Mouse (Mus musculus): ENCODE measurements around the gene Adamtsl5. TPM values are rescaled to one million over a fixed set of nuclear protein-coding genes. Genes with fewer than 3 reads are reported as not detected.

The Adamtsl5 gene
- polyA plus RNA-seq, 1 experiment from 2014 or later, result 0.18 TPM

GRCm38 (mm10) chr10:80297526-80298133 is 50.6 kb downstream of the Adamtsl5 start:
- Histone ChIP-seq H3K4me2 (peak overlapping the region; percentile 86), H3K36me3 (ENCODE audit: poor library complexity, severe bottlenecking) (peaks cover 32% of the 10 kb centered on the region), H3K27ac (peak overlapping the region; percentile 98; the same call in 1 of the 2 replicates), H3K4me1 (peaks cover 93% of the 10 kb centered on the region), H3K4me3 (peak overlapping the region; percentile 73; the same call in 1 of the 2 replicates), H3K9ac (peak overlapping the region; percentile 99), H3K27me3 (no peaks in the 10 kb centered on the region), H3K9me3 (replicated peaks) (no peaks in the 10 kb centered on the region)
- WGBS, result 73% methylated on average over 8 of the region's 8 CpGs
- no peak for ATAC-seq

DNA sequence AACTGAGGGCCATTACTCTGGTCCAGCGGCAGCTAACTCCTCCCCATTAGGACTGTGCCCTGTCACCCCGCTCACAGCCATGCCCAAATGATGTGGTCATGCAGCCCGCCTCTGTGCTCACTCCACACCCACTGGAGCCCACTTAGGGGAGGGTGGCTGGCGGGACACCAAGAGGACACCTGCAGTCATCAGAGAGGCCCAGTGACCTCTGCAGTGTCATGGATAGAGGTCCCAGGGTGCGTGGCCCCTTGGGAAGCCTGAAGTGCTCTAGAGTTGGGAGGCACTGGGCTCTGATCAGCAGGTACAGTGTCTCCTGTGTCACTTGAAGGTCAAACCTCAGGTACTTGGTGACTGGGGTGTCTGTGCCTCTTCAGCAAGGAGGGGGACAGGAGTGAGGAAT is 51.4 kb downstream of the Adamtsl5 start:
- no peaks in the 10 kb centered on the region for H3K9me3 ChIP-seq (replicated peaks)
- H3K4me3 ChIP-seq, result peak overlapping the region; percentile 73
- ATAC-seq, result no peak
- WGBS, result 79% methylated on average over 5 of the region's 5 CpGs
- H3K27me3 ChIP-seq, result no peaks in the 10 kb centered on the region
- H3K36me3 ChIP-seq (ENCODE audit: poor library complexity, severe bottlenecking), result peaks cover 24% of the 10 kb centered on the region
- peak overlapping the region; percentile 90 for H3K27ac ChIP-seq
- H3K4me2 ChIP-seq, result peak overlapping the region; percentile 86
- H3K9ac ChIP-seq, result peak overlapping the region; percentile 99
- H3K4me1 ChIP-seq, result peaks cover 88% of the 10 kb centered on the region

GRCm38 (mm10) chr10:80295618-80296425 is 52.4 kb downstream of the Adamtsl5 start, which contains the start of gene Apc2:
Gene Apc2 (plus strand): TSS chr10:80295977.
- H3K27ac ChIP-seq, result peak within 1 kb of the TSS; percentile 90
- peaks cover 20% of the 10 kb centered on the region for H3K36me3 ChIP-seq (ENCODE audit: poor library complexity, severe bottlenecking)
- peak; percentile 39 for ATAC-seq
- H3K4me2 ChIP-seq, result peak within 1 kb of the TSS; percentile 86
- H3K4me1 ChIP-seq, result peaks cover 80% of the 10 kb centered on the region
- H3K9me3 ChIP-seq (replicated peaks), result no peaks in the 10 kb centered on the region
- H3K9ac ChIP-seq, result peak within 1 kb of the TSS; percentile 99
- under 1% methylated on average over 26 of the region's 26 CpGs for WGBS
- no peaks in the 10 kb centered on the region for H3K27me3 ChIP-seq
- H3K4me3 ChIP-seq, result peak within 1 kb of the TSS; percentile 73

GRCm38 (mm10) chr10:80294788-80295303 is 53.4 kb downstream of the Adamtsl5 start:
- peaks cover 70% of the 10 kb centered on the region for H3K4me1 ChIP-seq
- no peaks in the 10 kb centered on the region for H3K9me3 ChIP-seq (replicated peaks)
- WGBS, result 45% methylated on average over 7 of the region's 7 CpGs
- ATAC-seq, result no peak
- 0 out of 2 replicates have a peak overlapping the region, but pooled peaks have one; percentile 86 for H3K4me2 ChIP-seq
- H3K27me3 ChIP-seq, result no peaks in the 10 kb centered on the region
- peaks cover 20% of the 10 kb centered on the region for H3K36me3 ChIP-seq (ENCODE audit: poor library complexity, severe bottlenecking)
- H3K9ac ChIP-seq, result peak overlapping the region; percentile 99; the same call in 1 of the 2 replicates
- H3K4me3 ChIP-seq, result no peak overlapping the region
- H3K27ac ChIP-seq, result peak overlapping the region; percentile 90; the same call in 1 of the 2 replicates

- peaks cover 21% of the 10 kb centered on the region for H3K36me3 ChIP-seq (ENCODE audit: poor library complexity, severe bottlenecking)
- H3K9ac ChIP-seq, result peak overlapping the region; percentile 99
- WGBS, result 79% methylated on average over 4 of the region's 4 CpGs
- no peak overlapping the region for H3K4me3 ChIP-seq
- no peak for ATAC-seq
- no peaks in the 10 kb centered on the region for H3K27me3 ChIP-seq
- peaks cover 65% of the 10 kb centered on the region for H3K4me1 ChIP-seq
- 0 out of 2 replicates have a peak overlapping the region, but pooled peaks have one; percentile 80 for H3K4me2 ChIP-seq
- H3K9me3 ChIP-seq (replicated peaks), result no peaks in the 10 kb centered on the region
- H3K27ac ChIP-seq, result no peak overlapping the region
Measured at GRCm38 (mm10) chr10:80294311-80294710, 53.9 kb downstream of the Adamtsl5 start.

GRCm38 (mm10) chr10:80293325-80293724 is 54.9 kb downstream of the Adamtsl5 start:
- no peak for ATAC-seq
- peaks cover 60% of the 10 kb centered on the region for H3K4me1 ChIP-seq
- 25% methylated on average over 14 of the region's 14 CpGs for WGBS

DNA sequence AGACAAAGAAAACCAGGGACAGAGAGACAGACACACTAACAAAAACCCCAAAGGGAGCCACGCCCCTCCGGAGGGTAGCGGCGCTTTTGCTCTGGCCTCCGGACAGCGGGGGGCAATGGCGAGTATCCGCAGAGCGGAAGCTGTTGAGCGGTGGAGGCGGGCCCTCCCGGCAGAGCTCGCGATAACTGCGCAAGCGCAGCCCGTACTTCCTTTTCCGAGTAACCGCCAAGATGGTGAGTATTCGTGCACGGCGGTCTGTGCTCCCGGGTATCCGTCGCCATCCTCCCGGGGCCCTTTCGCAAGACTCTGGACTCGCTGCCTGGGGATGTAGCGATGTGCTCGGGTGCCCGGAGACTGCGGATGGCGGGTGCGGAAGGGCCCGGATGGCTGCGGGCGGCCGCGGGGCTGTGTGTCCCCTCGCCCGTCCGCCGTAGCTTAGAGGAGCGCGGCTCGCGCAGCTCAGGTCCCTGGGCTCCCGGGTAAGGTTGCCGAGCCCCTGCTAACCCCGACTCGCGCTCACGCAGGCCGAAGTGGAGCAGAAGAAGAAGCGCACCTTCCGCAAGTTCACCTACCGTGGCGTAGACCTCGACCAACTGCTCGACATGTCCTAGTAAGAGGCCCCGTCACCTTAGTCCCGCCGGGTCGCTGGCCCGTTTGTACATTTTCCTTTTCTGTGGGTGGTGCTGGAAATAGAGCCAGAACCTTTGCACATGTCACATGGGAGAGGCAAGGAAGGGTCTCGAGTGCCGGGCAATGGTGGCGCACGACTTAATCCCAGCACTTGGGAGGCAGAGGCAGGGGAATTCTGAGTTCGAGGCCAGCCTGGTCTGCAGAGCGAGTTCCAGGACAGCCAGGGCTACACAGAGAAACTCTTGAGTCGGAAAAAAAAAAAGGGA is 55.7 kb downstream of the Adamtsl5 start, which contains the start of gene Rps15:
TSS of gene Rps15 (plus strand) at position 203 of the 896 bp plus-strand sequence.
- peak within 1 kb of the TSS; percentile 91 for H3K4me3 ChIP-seq
- peaks cover 51% of the 10 kb centered on the region for H3K4me1 ChIP-seq
- H3K36me3 ChIP-seq (ENCODE audit: poor library complexity, severe bottlenecking), result peaks cover 38% of the 10 kb centered on the region
- peak; percentile 81 for ATAC-seq
- H3K9ac ChIP-seq, result peak within 1 kb of the TSS; percentile 99
- peak within 1 kb of the TSS; percentile 93 for H3K27ac ChIP-seq
- 0% methylated on average over 72 of the region's 72 CpGs for WGBS
- H3K4me2 ChIP-seq, result peak within 1 kb of the TSS; percentile 80
- H3K9me3 ChIP-seq (replicated peaks), result no peaks in the 10 kb centered on the region
- H3K27me3 ChIP-seq, result no peaks in the 10 kb centered on the region

More at GRCm38 (mm10) chr10:80293325-80293724, 54.9 kb downstream of the Adamtsl5 start:
- Histone ChIP-seq H3K4me2 (peak overlapping the region; percentile 80), H3K9ac (peak overlapping the region; percentile 99), H3K36me3 (ENCODE audit: poor library complexity, severe bottlenecking) (peaks cover 30% of the 10 kb centered on the region), H3K27ac (peak overlapping the region; percentile 93), H3K27me3 (no peaks in the 10 kb centered on the region), H3K9me3 (replicated peaks) (no peaks in the 10 kb centered on the region), H3K4me3 (peak overlapping the region; percentile 91)

Small RNA genes lying within 50 kb of the gene (microRNA-seq; reads per million reads assigned to microRNA genes)
- gene Gm22721, result not detected

Other genes with a start within 250 kb of the Adamtsl5 start
- 11.6 and 13.6 TPM in 2 replicates for gene Sbno2, start 242.8 kb downstream of the Adamtsl5 start, polyA plus RNA-seq (2015; fragmentation: Nextera tagmentation; extraction: Ambion mirVana)
- gene Stk11, start 232.6 kb downstream of the Adamtsl5 start, polyA plus RNA-seq (2015; fragmentation: Nextera tagmentation; extraction: Ambion mirVana), result 20.7 and 21.6 TPM in 2 replicates
- gene Atp5d, start 209.8 kb downstream of the Adamtsl5 start, polyA plus RNA-seq (2015; fragmentation: Nextera tagmentation; extraction: Ambion mirVana), result 454 and 459 TPM in 2 replicates
- 21.2 and 26.8 TPM in 2 replicates for gene Cbarp, start 207.6 kb downstream of the Adamtsl5 start, polyA plus RNA-seq (2015; fragmentation: Nextera tagmentation; extraction: Ambion mirVana)
- 35.1 and 37.9 TPM in 2 replicates for gene Midn, start 200.1 kb downstream of the Adamtsl5 start, polyA plus RNA-seq (2015; fragmentation: Nextera tagmentation; extraction: Ambion mirVana)
- 274 and 308 TPM in 2 replicates for gene Cirbp, start 182.4 kb downstream of the Adamtsl5 start, polyA plus RNA-seq (2015; fragmentation: Nextera tagmentation; extraction: Ambion mirVana)
- gene 1600002K03Rik, start 175.5 kb downstream of the Adamtsl5 start, polyA plus RNA-seq (2015; fragmentation: Nextera tagmentation; extraction: Ambion mirVana), result 12.2 and 12.6 TPM in 2 replicates
- gene Efna2, start 168.9 kb downstream of the Adamtsl5 start, polyA plus RNA-seq (2015; fragmentation: Nextera tagmentation; extraction: Ambion mirVana), result 17.7 and 19.5 TPM in 2 replicates
- 62.1 and 64.7 TPM in 2 replicates for gene Mum1, start 122.0 kb downstream of the Adamtsl5 start, polyA plus RNA-seq (2015; fragmentation: Nextera tagmentation; extraction: Ambion mirVana)
- 267 and 274 TPM in 2 replicates for gene Ndufs7, start 99.3 kb downstream of the Adamtsl5 start, polyA plus RNA-seq (2015; fragmentation: Nextera tagmentation; extraction: Ambion mirVana)
- 18.2 and 18.3 TPM in 2 replicates for gene Gamt, start 87.4 kb downstream of the Adamtsl5 start, polyA plus RNA-seq (2015; fragmentation: Nextera tagmentation; extraction: Ambion mirVana)
- gene Dazap1, start 86.9 kb downstream of the Adamtsl5 start, polyA plus RNA-seq (2015; fragmentation: Nextera tagmentation; extraction: Ambion mirVana), result 61.7 and 64.9 TPM in 2 replicates
- 805 and 828 TPM in 2 replicates for gene Rps15, start 56.0 kb downstream of the Adamtsl5 start, polyA plus RNA-seq (2015; fragmentation: Nextera tagmentation; extraction: Ambion mirVana)
- gene Apc2, start 52.4 kb downstream of the Adamtsl5 start, polyA plus RNA-seq (2015; fragmentation: Nextera tagmentation; extraction: Ambion mirVana), result 129 and 140 TPM in 2 replicates
- gene 2310011J03Rik, start 27.9 kb downstream of the Adamtsl5 start, polyA plus RNA-seq (2015; fragmentation: Nextera tagmentation; extraction: Ambion mirVana), result 42.7 and 43.3 TPM in 2 replicates
- gene Pcsk4, start 18.9 kb downstream of the Adamtsl5 start, polyA plus RNA-seq (2015; fragmentation: Nextera tagmentation; extraction: Ambion mirVana), result 2.9 and 3.0 TPM in 2 replicates
- 2.0 and 3.0 TPM in 2 replicates for gene Reep6, start 18.5 kb downstream of the Adamtsl5 start, polyA plus RNA-seq (2015; fragmentation: Nextera tagmentation; extraction: Ambion mirVana)
- 0.40 and 0.64 TPM in 2 replicates for gene Plk5, start 8.0 kb upstream of the Adamtsl5 start, polyA plus RNA-seq (2015; fragmentation: Nextera tagmentation; extraction: Ambion mirVana)
- 15.5 and 16.6 TPM in 2 replicates for gene Mex3d, start 39.2 kb upstream of the Adamtsl5 start, polyA plus RNA-seq (2015; fragmentation: Nextera tagmentation; extraction: Ambion mirVana)
- gene Mbd3, start 51.1 kb upstream of the Adamtsl5 start, polyA plus RNA-seq (2015; fragmentation: Nextera tagmentation; extraction: Ambion mirVana), result 304 and 319 TPM in 2 replicates
- 593 and 623 TPM in 2 replicates for gene Uqcr11, start 58.4 kb upstream of the Adamtsl5 start, polyA plus RNA-seq (2015; fragmentation: Nextera tagmentation; extraction: Ambion mirVana)
- 112 and 119 TPM in 2 replicates for gene Tcf3, start 85.2 kb upstream of the Adamtsl5 start, polyA plus RNA-seq (2015; fragmentation: Nextera tagmentation; extraction: Ambion mirVana)
- 0.35 and 0.57 TPM in 2 replicates for gene Onecut3, start 146.4 kb upstream of the Adamtsl5 start, polyA plus RNA-seq (2015; fragmentation: Nextera tagmentation; extraction: Ambion mirVana)
- 0.33 and 0.36 TPM in 2 replicates for gene Atp8b3, start 190.7 kb upstream of the Adamtsl5 start, polyA plus RNA-seq (2015; fragmentation: Nextera tagmentation; extraction: Ambion mirVana)
- gene Rexo1, start 213.1 kb upstream of the Adamtsl5 start, polyA plus RNA-seq (2015; fragmentation: Nextera tagmentation; extraction: Ambion mirVana), result 27.5 and 30.8 TPM in 2 replicates
- gene Klf16, start 228.9 kb upstream of the Adamtsl5 start, polyA plus RNA-seq (2015; fragmentation: Nextera tagmentation; extraction: Ambion mirVana), result 6.6 and 7.5 TPM in 2 replicates
- gene Abhd17a, start 241.9 kb upstream of the Adamtsl5 start, polyA plus RNA-seq (2015; fragmentation: Nextera tagmentation; extraction: Ambion mirVana), result 72.3 and 74.9 TPM in 2 replicates